Mouse (Mus musculus): ENCODE results near the gene Cars.

DNA sequence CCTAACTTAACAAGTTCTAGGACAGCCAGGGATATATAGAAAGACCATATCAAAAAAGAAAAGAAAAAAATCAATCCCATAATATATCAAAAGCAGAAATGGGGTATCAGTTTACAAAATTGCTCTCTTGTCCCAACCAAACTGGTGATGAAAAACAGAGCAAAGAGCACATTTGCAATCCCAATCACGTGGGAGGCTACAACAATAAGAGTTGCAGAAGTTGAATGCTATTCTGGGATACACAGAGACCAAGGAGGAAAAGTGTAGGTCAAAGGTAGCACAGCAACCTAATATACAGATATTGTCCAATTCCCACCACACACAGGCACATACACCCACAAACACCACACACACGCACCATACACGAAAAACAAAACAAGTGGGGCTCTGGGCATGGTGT lies 63.6 kb downstream of the Cars start:
- TF ChIP-seq CTCF (IDR thresholded peaks at IDR 0.05; ENCODE audit: borderline replicate concordance, insufficient read depth, low read length) (no peak), POLR2A (IDR thresholded peaks at IDR 0.05; ENCODE audit: low read depth, low read length) (no peak)

All from embryonic fibroblast, embryonic 13.5 days (primary cell).